Mouse (Mus musculus) testis, postnatal 14 days (tissue): Measurements from ENCODE around the gene Armc6.

ENCODE experiments used
- DNase-seq: peaks from one replicate; pipeline ENCODE4 v3.0.0; 2021; ENCODE audit warnings: low spot score

The Armc6 gene

DNA sequence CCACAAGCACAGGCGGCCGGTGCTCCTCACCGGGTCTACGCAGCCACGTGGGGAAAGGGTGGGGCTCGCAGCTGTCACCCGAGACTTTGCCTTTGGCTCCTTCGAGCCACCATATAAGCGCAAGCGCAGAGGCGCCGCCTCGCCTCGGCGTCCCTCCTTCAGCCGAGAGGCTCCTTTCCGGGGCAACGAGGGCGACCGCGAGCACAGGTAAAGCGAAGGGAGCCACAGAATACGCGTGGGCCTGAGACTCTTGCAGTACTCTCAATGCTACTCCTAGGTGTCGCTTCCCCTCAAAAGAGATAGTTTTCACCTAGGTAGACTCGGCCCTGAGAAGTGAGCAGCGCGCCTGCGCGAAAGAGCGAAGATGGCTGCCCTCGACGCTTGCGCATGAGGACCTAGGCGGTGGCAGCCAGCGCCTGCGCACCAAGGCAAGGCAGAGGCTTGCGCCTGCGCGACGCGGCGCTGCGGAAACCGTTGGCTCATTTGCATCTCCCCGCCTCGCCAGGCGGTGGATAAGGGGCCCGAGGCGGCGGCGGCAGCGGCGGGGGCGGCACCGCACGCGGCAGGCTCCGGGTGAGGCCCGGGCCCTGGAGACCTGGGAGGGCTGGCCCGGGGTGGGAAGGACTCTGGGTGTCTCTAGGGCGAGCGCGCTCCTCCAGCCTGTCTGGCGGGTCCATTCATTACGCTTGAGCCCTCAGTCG is at the start of gene Armc6, which contains the start of gene Sugp2:
Gene Armc6 (minus strand): TSS at position 387 of the 701 bp plus-strand sequence.
Gene Sugp2 (plus strand): TSS at position 147 of the 701 bp plus-strand sequence.
- DNase-seq, result peak; percentile 97

- no peak for DNase-seq
These were observed 49.1 kb upstream of the Armc6 start for GRCm38 (mm10) chr8:70283136-70284077.

DNA sequence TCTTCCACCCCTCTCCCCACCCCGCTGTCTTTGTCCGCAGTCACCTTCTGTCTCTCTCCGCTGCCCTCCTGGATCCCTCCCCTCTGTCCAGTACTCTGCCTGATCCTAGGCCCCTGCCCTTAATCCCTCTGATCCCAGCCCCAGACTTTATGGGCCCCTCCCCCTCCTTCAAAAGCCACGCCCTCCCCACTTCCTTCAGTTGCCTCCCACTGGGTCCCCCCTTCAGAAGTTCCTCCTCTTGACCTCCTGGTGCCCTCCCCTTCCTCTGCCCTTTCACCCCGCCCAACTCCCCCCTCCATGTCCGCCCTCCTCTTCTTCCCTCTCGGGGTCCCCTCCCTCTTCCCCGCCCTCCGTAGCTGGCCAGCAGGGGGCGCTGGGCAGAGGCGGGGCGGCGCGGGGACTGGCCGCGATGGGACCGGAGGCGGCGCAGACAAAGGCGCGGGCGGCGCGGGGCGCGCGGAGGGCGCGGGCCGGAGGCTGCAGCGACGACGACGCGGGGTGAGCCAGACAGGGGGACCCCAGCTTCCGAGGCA is 48.4 kb upstream of the Armc6 start, which contains the start of gene Homer3:
Gene Homer3 (plus strand): TSS at position 225 of the 533 bp plus-strand sequence.
- DNase-seq, result peak; percentile 87

- DNase-seq, result peak; percentile 80
These were observed 46.7 kb upstream of the Armc6 start for GRCm38 (mm10) chr8:70281001-70281400.

GRCm38 (mm10) chr8:70279266-70279665 is 45.0 kb upstream of the Armc6 start:
- no peak for DNase-seq

GRCm38 (mm10) chr8:70278175-70278574 is 43.9 kb upstream of the Armc6 start:
- DNase-seq, result no peak

DNA sequence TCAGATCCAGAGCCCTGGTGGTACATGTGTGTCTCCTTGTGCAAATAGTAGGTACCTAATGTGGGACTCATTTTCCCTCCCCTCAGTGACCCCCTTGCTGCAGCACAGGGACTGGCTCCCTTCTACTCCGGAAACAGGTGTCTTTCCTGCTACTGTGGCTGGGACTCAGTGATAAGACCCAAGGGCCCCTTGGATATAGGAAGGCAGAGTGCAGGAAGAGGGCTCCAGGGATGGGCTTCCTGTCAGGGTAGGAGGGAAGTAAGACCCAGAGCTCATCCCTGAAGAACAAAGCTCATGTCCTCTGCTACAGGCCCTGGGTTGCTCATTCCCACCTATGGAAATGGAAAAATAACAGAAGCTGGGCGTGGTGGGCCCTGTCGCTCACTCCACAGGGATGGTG is 42.2 kb upstream of the Armc6 start:
- DNase-seq, result no peak

- DNase-seq, result no peak
These were observed 40.1 kb upstream of the Armc6 start for GRCm38 (mm10) chr8:70274350-70274749.

- DNase-seq, result no peak
These were observed 38.7 kb upstream of the Armc6 start for GRCm38 (mm10) chr8:70272949-70273348.

- no peak for DNase-seq
These were observed 34.7 kb upstream of the Armc6 start for GRCm38 (mm10) chr8:70268799-70269565.

- DNase-seq, result no peak
These were observed 34.0 kb upstream of the Armc6 start for GRCm38 (mm10) chr8:70268311-70268710.

DNA sequence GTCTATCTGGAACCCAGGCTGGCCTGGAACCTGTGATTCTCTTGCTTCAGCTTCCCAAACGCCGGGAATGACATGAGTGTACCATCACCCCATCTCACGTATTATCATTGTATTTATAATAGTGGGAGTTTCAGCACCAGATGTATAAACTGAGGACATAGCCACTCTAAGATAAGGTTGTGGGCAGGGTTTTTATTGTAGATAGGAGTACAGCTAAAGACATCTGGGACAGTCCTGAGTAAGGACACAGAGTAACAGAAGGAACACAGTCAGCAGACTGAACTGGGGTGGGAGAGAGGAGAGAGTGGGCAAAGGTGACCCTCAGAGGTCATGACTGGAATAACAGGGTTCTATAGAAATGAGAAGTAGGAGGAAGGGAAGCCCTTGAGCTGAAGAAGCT is 33.4 kb upstream of the Armc6 start:
- DNase-seq, result no peak

GRCm38 (mm10) chr8:70259043-70259442 is 24.8 kb upstream of the Armc6 start:
- no peak for DNase-seq

GRCm38 (mm10) chr8:70258600-70258999 is 24.3 kb upstream of the Armc6 start:
- DNase-seq, result no peak

DNA sequence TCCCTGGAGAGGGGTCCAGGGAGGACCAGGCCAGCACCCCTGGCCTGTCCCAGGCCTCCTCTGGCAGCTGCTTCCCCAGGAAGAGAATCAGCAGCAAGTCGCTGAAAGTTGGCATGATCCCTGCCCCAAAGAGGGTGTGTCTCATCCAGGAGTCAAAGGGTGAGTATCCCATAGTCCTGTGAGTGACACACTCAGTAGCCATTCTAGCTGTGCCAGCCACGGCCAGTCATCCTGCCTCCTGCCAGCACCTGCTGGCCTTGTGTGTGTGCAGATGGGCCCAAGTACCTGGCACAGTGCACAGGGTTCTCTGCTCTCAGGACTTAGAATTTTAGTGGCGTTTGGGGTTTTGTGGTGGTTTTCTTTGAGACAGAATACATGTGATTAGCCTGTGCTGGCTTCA is 23.2 kb upstream of the Armc6 start:
- no peak for DNase-seq

DNA sequence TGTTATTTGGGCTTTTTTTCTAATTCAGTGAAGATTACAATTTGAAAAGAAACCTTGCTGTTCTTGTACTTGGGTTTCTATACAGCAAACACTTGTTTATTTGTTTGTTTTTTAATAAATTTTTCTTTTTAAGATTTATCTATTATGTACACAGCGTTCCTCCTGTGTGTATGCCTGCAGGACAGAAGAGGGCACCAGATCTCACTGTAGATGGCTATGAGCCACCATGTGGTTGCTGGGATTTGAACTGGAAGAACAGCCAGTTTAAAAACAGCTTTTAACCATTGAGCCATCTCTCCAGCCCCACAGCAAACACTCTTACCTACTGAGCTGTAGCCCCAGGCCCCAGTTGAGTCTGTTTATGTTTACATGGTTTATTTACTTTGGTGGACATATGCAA is 20.4 kb upstream of the Armc6 start:
- no peak for DNase-seq

DNA sequence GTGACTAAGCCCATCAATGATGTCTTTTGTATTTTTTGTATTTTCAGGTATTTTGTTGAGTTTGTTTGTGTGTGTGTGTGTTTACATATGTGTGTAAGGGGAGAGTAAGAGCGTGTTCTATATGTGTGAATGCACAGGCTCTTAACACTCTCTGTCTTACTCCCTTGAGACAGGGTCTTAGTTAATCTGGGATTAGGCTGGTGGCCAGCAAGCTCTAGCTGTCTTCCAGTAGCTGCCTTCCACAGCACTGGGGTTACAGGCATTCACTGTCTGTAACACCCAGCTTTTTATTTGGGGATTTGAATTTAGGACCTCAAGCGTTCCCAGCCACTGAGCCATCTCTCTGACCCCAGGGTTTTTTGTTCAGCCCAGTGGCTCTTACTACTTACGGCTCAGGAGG is 13.6 kb upstream of the Armc6 start:
- DNase-seq, result no peak

GRCm38 (mm10) chr8:70246622-70247021 is 12.4 kb upstream of the Armc6 start:
- no peak for DNase-seq

DNA sequence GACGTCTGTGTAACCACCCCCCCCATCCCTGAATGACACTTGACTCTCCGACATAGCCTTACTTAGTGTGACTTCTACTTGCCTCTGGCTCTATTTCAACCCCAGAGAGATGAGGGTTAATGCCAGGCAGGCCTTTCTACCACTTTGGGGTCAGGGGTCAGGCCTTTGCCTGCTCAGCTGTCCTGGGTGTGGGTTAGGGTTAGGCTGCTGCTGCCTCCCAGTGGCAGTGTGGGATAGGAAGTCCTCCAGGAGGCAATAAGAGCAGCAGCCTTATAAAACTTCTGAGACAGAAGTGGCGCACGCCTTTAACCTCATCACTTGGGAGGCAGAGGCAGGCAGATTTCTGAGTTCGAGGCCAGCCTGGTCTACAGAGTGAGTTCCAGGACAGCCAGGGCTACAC is 6.4 kb upstream of the Armc6 start:
- no peak for DNase-seq

- peak; percentile 46 for DNase-seq
These were observed 3.6 kb upstream of the Armc6 start for GRCm38 (mm10) chr8:70237842-70238241.

DNA sequence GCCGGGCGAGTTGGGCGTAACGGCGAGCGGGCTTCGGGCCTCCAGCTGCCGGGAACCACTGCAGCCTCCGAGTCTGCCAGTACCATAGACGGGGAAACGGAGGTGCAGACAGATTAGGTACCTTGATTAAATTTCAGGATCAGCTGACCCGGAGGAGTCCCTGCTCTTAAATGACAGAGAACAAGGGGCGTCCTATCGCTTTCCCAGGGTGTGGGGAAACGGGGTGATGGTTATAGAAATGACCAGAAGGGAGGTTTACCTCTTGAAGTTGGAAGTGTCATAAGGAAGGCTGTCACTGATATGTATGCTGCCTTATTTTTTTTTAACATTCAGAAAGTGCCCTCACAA is 489 bp upstream of the Armc6 start:
- no peak for DNase-seq

GRCm38 (mm10) chr8:70233606-70234005 is 660 bp downstream of the Armc6 start:
- DNase-seq, result no peak
